Mouse (Mus musculus) gastrocnemius, adult 2 months (tissue): ENCODE data around the gene Rbm17. TPM values are rescaled to one million over a fixed set of nuclear protein-coding genes. Genes with fewer than 3 reads are reported as not detected.
"Not testable (repeated sequence)": the region's sequence is repeated elsewhere in the genome, so short reads cannot be mapped to it uniquely, and the experiment has no call there.

Source experiments
- DNase-seq: peaks from one replicate; pipeline ENCODE4 v3.0.0; 2022
- H3K27ac ChIP-seq: fragments of 200-600 bp; 2 replicates; pipeline ENCODE4 v1.8.1; 2022; ENCODE audit warnings: mild to moderate bottlenecking
- H3K4me3 ChIP-seq: fragments of 200-600 bp; 2 replicates; pipeline ENCODE4 v1.8.1; 2022; ENCODE audit warnings: mild to moderate bottlenecking, moderate library complexity
- CTCF ChIP-seq: fragments of 200-600 bp; IDR thresholded peaks from 2 replicates; pipeline ENCODE4 v1.8.1; 2022; ENCODE audit warnings: antibody characterized with exemption, mild to moderate bottlenecking, moderate library complexity
- intact Hi-C: fragments of 180-260 bp; cut with DNase I; formaldehyde crosslinking; loops from one replicate; pipeline ENCODE4 v1.15.1; 2025
- total RNA-seq, 2 experiments: library from RNA; stranded (reverse); gene quantifications; 2 replicates each; pipeline ENCODE4 v1.2.3; 2021

Gene Rbm17
- total RNA-seq, 2 experiments from 2014 or later = 54.2 to 56.2 TPM

GRCm38 (mm10) chr2:11552966-11553451, 50.9 kb downstream of the Rbm17 start:
- Histone ChIP-seq H3K4me3 (peak overlapping the region; percentile 80), H3K27ac (peak overlapping the region; percentile 77)
- DNase-seq = peak; percentile 46
- TF ChIP-seq CTCF = no peak
- intact Hi-C loops = no loop called here

- intact Hi-C loops = no loop called here
- Histone ChIP-seq H3K27ac (peak overlapping the region; percentile 77; the same call in 1 of the 2 replicates), H3K4me3 (peak overlapping the region; percentile 80)
- no peak for DNase-seq
- no peak for TF ChIP-seq CTCF
Observed at GRCm38 (mm10) chr2:11552297-11552821, 51.6 kb downstream of the Rbm17 start.

- no peak overlapping the region for H3K27ac ChIP-seq
- no peak for TF ChIP-seq CTCF
- intact Hi-C loops = no loop called here
- DNase-seq = no peak
- no peak overlapping the region for H3K4me3 ChIP-seq
Observed at GRCm38 (mm10) chr2:11551726-11552125, 52.2 kb downstream of the Rbm17 start.

GRCm38 (mm10) chr2:11548508-11548907, 55.4 kb downstream of the Rbm17 start:
- Histone ChIP-seq H3K4me3 (no peak overlapping the region), H3K27ac (no peak overlapping the region)
- DNase-seq = no peak
- intact Hi-C loops = no loop called here
- no peak for TF ChIP-seq CTCF

- intact Hi-C loops = no loop called here
- H3K27ac ChIP-seq = no peak overlapping the region
- peak; percentile 50 for TF ChIP-seq CTCF
- no peak for DNase-seq
- no peak overlapping the region for H3K4me3 ChIP-seq
Observed at GRCm38 (mm10) chr2:11547609-11548008, 56.3 kb downstream of the Rbm17 start.

GRCm38 (mm10) chr2:11546091-11546490, 57.9 kb downstream of the Rbm17 start:
- Histone ChIP-seq H3K4me3 (no peak overlapping the region), H3K27ac (no peak overlapping the region)
- DNase-seq = no peak
- intact Hi-C loops = no loop called here
- TF ChIP-seq CTCF = no peak

GRCm38 (mm10) chr2:11545380-11545779, 58.6 kb downstream of the Rbm17 start:
- no peak overlapping the region for H3K27ac ChIP-seq
- H3K4me3 ChIP-seq = no peak overlapping the region
- intact Hi-C loops = no loop called here
- TF ChIP-seq CTCF = no peak
- DNase-seq = no peak

- H3K4me3 ChIP-seq = no peak overlapping the region
- intact Hi-C loops = no loop called here
- no peak overlapping the region for H3K27ac ChIP-seq
- DNase-seq = no peak
- TF ChIP-seq CTCF = no peak
Observed at GRCm38 (mm10) chr2:11544342-11544741, 59.6 kb downstream of the Rbm17 start.

GRCm38 (mm10) chr2:11543158-11543557, 60.8 kb downstream of the Rbm17 start:
- Histone ChIP-seq H3K27ac (no peak overlapping the region), H3K4me3 (no peak overlapping the region)
- peak; percentile 30; the same call in 1 of the 2 replicates for TF ChIP-seq CTCF
- DNase-seq = no peak
- intact Hi-C loops = loop anchor here (2.0 kb wide), 1 partner anchor 42 kb away; no protein-coding TSS in a partner anchor

- intact Hi-C loops = loop anchor here (1.0 to 2.0 kb wide), 2 partner anchors 42 to 211 kb away; no protein-coding TSS in a partner anchor
- peak; percentile 86 for TF ChIP-seq CTCF
- peak; percentile 83 for DNase-seq
- no peak overlapping the region for H3K4me3 ChIP-seq
- H3K27ac ChIP-seq = no peak overlapping the region
Observed at GRCm38 (mm10) chr2:11542640-11543039, 61.3 kb downstream of the Rbm17 start.

GRCm38 (mm10) chr2:11542121-11542520, 61.8 kb downstream of the Rbm17 start:
- H3K4me3 ChIP-seq = no peak overlapping the region
- H3K27ac ChIP-seq = no peak overlapping the region
- no peak for TF ChIP-seq CTCF
- intact Hi-C loops = loop anchor here (1.0 to 2.0 kb wide), 2 partner anchors 41 to 211 kb away; no protein-coding TSS in a partner anchor
- DNase-seq = no peak

- intact Hi-C loops, H3K4me3 ChIP-seq, DNase-seq, H3K27ac ChIP-seq: not testable (repeated sequence)
Observed at GRCm38 (mm10) chr2:11541528-11541927, 62.4 kb downstream of the Rbm17 start.

- H3K4me3 ChIP-seq = peak overlapping the region; percentile 72
- TF ChIP-seq CTCF = no peak
- no peak for DNase-seq
- intact Hi-C loops = loop anchor here (1.0 to 5.0 kb wide), 2 partner anchors 34 to 231 kb away; no protein-coding TSS in a partner anchor
- H3K27ac ChIP-seq = peak overlapping the region; percentile 98
Observed at GRCm38 (mm10) chr2:11535966-11536365, 68.0 kb downstream of the Rbm17 start.

Other genes starting within 250 kb of the Rbm17 start
- 100 to 1,000 TPM in 1 of 2 experiments, 10 to 100 TPM in 1; 84.9 to 302 TPM for gene Pfkfb3, start 50.1 kb downstream of the Rbm17 start, total RNA-seq
- gene Gm17490, start 22.1 kb upstream of the Rbm17 start, total RNA-seq = not detected
- gene Il2ra, start 38.7 kb upstream of the Rbm17 start, total RNA-seq = under 1 TPM; 0.45 to 0.92 TPM
- gene Il15ra, start 101.1 kb upstream of the Rbm17 start, total RNA-seq = 10 to 100 TPM; 29.8 to 38.6 TPM
- 10 to 100 TPM; 24.1 to 32.5 TPM for gene Fbh1, start 173.4 kb upstream of the Rbm17 start, total RNA-seq
- 10 to 100 TPM; 20.8 to 26.3 TPM for gene Ankrd16, start 173.7 kb upstream of the Rbm17 start, total RNA-seq